Mouse (Mus musculus): ENCODE data around the gene Ggt5.

The Ggt5 gene

DNA sequence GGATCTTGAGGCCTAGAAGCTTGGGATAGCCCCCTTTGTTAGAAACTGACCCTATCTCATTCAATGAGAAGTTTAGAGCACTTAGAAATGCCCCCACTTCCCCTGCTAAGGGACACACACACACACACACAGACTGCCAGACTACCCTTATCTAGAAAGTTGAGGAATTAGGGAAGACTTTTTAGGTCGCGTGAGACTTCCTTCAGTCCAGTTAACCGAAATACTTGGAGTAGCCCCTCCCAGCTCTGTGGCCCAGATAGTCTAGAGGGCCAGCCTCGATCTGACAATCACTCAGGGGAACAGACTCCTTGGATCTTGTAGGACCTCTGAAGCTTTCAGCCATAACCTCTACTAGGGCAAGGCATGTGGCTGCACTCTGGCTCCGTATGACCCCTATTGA lies 21.1 kb upstream of the Ggt5 start:
- in situ Hi-C loops (cut with MboI, MseI) = no loop called here

DNA sequence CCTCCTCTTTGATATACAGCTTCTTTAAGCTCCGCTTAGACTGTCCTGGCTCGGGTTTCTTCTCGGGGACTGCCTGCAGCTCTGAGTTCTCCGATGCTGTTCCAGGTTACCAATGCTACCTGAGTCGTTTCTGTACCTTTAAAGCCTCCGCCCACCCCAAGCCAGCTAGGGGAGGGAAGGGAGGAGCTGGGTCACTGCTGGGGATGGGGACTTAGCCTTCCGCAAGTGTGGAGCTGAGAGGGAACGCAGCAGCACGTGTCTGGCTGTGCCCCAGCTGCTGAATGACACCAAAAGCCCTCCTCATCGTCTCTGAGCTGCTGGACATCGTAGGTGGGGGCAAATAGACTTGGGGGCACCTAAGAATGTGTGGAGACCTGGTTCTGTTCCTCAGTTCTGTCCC lies 20.7 kb upstream of the Ggt5 start:
- in situ Hi-C loops (cut with MboI, MseI) = no loop called here

DNA sequence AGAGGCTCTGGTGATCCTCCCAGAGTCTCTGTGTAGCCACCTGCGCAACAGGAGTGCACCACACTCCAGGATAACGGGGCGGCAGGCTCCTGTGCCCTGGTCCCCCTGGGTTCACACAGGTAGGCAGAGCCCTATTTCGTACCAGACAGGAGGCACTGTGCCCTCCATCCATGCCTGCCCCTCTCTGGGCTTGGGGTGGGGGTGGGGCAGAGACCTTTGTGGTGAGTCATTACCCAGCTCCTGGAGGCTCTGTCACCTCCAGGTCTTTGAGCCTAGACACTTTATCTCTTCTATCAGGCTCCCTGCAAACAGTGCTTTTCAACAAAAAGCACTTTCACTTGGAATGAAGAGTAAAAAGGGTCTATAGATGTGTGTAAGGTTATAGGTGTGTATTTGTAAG lies 20.3 kb upstream of the Ggt5 start:
- in situ Hi-C loops (cut with MboI, MseI) = no loop called here

DNA sequence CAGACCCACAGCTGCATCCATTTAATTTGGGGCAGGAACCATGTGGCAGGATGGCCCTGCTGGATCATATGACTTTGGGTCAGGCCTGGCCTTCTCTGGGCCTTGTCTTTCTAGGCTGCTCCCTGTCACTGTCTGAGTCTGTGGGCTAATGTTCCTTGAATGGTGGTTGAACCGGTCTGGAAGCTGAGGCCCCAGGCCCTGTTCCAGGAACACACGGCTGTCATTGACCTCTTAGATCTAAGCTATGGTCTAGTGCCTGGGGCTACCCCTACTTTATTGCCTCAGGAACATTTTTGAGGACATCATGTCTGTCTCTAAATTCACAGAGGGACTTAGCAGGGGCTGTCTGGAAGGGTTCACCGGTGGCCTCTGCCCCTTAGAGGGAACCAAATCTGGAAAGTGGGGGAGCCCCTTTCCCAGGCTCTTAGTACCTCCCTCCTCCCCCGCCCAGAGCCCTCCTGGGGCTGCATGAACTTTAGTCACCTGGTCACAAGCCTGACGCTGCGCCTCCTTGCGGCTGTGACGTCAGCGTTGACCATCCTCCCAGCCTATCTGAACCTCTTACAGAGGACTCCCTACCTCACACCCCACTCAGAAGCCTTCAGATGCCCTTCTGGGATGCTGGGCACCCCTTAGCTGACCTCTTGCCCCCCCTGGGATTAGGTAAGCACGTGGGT lies 18.0 kb upstream of the Ggt5 start:
- in situ Hi-C loops (cut with MboI, MseI) = no loop called here

DNA sequence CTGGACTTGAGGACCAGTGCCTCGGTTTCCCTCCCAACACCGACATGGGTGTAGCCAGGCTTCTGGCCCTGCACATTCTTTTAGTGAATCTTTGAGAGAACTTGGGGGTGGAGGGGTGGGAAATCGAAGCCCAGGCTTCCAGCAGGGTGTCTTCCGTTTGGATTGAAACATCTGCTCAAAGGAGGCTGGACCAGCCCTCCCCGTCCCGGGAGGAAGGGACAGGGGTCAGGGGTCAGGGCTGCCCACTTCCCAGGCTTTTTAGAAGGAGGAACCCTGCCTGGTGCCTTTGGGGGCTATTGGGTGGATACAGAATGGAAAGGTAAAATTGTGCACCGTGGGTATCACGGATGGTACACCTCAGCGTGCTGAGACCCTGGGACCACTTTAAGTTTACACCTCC lies 17.2 kb upstream of the Ggt5 start:
- in situ Hi-C loops (cut with MboI, MseI) = no loop called here

DNA sequence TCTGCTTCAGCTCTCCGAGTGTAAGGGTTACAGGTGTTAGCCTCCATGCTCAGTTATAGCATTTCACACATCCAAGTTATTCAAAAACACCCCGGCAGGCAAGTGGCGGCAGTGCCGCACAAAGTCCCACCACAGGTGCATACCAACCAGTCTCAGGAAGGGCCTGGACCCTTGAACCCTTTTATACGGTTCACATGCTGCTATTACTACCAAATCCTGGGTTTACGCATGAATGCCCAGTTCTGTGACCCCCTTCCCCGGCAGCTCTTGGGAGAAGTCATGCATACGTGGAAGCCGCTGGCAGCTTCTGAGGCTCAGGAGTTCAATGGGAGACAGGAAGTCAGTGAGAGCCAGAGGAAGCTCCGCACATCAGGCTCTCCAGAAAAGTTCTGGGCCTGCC lies 16.0 kb upstream of the Ggt5 start:
- in situ Hi-C loops (cut with MboI, MseI) = no loop called here

DNA sequence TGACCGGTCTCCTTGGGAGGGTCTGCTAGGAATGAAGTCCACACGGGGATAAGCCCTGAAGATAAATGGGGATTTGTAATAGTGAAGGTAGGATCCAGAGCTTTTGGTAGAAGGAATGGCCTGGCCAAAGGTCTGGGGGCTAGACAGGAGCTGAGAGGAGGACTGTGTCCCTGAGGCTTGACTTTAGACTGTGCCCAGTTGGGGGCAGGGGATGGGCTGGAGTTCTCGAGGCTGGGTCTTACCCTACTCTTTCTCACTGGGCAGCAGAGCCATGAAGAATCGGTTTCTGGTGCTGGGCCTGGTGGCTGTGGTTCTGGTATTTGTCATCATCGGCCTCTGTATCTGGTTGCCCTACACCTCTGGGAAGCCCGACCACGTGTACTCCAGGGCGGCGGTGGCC lies 15.2 kb upstream of the Ggt5 start:
- in situ Hi-C loops (cut with MboI, MseI) = no loop called here

DNA sequence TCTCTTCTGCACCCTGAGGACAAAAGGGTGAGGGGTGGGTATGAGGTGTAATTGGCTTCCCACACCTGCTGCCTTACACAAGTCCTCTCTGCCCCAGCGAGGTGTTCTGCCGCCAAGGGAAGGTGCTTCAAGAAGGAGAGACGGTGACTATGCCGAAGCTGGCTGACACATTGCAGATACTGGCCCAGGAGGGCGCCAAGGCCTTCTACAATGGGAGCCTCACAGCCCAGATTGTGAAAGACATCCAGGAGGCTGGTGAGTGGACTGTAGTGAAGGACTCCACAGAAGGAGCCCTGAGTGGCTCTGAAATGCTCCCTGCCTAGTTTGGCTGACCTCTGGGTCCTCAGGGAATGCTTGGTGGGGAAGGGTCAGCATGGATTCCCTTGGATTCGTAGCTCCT lies 10.0 kb upstream of the Ggt5 start:
- in situ Hi-C loops (cut with MboI, MseI) = no loop called here

DNA sequence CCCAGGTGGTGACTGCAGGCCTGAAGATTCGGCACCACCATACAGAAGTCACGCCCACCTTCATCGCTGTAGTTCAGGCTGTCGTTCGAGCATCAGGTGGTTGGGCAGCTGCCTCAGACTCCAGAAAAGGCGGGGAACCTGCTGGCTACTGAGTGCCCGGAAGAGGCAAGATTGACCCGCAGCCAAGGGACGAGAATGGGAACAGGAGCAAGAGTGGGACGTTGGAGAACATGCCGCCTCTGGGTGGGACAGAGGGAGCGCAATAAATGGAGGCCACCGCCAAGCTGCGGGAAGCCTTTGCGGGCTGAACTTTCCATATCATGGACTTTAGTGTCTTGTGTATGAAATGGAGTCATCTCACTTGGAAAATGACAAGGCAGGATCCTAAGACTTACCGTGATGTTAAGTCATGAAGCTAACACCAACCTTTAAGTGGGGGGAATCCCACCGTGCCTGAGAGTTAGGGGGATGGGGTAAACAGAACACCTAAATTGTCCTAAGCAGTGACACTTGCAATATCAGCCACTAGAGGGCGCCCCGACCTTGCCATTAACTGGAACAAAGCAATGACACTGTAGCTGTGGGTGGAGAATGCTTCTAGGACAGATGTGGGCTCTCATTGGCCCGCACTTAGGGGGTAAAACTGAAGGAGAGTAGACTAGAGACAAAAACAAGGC lies 3.1 kb upstream of the Ggt5 start:
- in situ Hi-C loops (cut with MboI, MseI) = loop anchor here (5.0 kb wide), 2 partner anchors 51 to 361 kb away; no protein-coding TSS in a partner anchor

DNA sequence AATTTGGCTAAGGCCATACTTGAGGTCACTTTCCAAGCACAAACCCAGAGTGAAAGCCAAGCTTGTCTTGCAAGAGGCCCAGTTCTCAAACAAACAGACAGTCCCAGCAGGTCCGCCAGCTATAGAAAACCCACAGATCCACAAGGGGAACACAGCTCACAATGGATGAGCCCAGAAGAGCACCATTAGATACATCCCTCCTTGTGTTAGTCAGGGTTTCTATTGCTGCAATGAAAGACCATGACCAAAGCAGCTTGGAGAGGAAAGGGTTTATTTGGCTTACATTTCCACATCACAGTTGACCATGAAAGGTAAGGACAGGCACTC lies 2.6 kb upstream of the Ggt5 start:
- in situ Hi-C loops (cut with MboI, MseI) = loop anchor here (5.0 kb wide), 2 partner anchors 51 to 361 kb away; no protein-coding TSS in a partner anchor

DNA sequence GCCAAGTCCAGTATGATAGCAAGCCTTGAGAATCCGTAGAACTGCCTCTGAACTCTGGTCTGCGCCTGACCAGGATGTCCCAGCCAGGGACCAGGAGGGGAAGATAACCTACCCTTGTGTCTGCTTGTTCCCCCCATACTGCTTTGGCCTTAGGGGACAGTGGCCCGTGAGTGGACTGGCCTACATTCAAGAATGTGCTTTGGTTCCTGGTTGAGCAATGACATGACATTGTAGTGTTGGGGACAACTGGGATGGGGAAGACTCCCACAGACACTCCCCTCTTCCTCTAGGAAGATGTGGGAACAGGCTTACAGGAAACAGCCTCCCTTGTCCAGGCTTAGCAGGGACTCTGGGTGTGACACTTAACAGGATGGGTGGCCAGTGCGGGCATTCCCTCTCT lies 1.4 kb upstream of the Ggt5 start:
- in situ Hi-C loops (cut with MboI, MseI) = loop anchor here (5.0 kb wide), 2 partner anchors 50 to 360 kb away; no protein-coding TSS in a partner anchor

DNA sequence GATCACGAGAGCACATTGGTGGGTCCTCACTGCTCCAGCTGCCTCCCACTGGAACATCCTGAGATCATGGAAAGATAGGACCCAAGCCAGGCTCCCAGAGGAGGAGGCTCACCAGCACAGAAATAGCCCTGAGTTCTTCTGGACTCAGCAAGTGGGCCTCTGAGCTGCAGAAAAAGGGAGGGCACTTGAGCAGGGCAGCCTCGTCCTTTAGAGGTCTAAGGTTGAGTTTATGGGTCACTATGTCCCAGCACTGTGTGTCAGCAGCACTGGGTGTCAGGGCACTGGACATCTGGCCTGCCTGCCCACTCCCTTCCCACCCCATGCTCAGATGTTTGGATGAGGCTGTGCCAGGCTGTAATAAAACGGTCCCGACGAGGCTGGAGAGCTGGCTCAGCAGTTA lies 804 bp upstream of the Ggt5 start:
- in situ Hi-C loops (cut with MboI, MseI) = loop anchor here (5.0 kb wide), 2 partner anchors 49 to 359 kb away; no protein-coding TSS in a partner anchor

DNA sequence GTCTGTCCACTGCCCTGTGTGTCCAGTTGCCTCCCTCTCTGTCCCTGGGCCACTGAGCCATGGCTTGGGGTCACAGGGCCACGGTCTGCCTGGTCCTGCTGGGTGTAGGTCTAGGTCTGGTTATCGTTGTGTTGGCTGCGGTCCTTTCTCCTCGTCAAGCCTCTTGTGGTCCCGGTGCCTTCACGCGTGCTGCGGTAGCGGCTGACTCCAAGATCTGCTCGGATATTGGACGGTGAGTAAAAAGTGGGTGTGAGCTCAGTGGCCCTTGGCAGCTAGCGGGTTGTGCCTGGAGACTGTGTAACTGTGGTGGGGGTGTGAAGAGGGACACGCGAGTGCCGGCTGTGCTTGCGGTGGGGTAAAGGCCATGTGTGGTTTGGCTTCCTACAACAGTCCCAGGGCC lies 511 bp downstream of the Ggt5 start:
- in situ Hi-C loops (cut with MboI, MseI) = loop anchor here (5.0 kb wide), 2 partner anchors 48 to 358 kb away; no protein-coding TSS in a partner anchor

DNA sequence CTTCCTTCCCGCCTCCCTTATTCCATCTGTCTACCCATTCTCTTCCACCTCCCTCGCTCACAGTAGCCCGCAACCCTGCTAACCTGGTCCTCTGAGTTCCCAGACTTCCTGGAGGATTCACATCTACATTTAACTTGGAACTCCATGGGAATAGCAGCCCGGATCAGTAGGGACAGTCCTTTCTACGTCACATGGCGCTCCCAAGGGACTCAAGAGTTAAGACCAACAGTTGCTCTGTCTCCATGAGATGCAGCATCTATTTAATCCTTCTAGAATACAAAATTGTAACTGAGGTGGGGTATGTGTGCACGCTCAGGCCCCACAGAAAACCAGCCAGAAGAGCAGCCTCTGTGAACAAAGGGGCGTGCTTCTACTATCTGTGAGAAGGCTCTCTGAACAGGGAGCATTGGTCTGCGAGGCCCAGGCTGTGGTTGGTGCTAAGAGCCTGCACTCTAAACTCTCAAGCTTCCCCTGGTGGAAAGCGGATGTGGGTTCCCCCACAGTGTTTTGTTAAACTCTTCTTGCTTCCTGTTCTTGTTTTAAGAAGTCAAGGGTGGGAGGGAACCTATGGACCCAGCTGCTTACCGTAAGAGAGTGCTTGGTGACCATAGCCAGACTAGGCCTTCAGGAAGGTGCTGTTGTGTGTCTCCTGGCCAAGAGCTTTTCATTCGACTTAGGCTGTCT lies 2.2 kb downstream of the Ggt5 start:
- in situ Hi-C loops (cut with MboI, MseI) = no loop called here

DNA sequence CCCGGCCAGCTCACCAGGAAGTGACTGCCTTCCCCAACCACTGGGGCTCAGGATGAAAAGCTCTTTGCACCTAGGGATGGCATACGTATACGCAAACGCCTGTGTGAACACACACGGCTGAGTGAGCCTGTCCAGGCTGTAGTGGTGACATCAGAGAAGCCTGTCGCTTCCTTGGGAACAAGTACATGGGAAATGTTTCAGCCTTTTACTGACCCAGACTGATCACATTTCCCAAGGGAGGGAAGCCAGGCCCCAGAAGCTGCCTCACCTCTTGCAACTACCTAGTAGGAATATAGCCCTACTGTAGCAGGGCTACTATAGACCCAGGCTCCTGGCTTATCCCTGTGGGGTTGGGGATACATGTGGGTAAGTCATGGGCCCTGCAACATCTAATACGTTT lies 3.4 kb downstream of the Ggt5 start:
- in situ Hi-C loops (cut with MboI, MseI) = no loop called here

DNA sequence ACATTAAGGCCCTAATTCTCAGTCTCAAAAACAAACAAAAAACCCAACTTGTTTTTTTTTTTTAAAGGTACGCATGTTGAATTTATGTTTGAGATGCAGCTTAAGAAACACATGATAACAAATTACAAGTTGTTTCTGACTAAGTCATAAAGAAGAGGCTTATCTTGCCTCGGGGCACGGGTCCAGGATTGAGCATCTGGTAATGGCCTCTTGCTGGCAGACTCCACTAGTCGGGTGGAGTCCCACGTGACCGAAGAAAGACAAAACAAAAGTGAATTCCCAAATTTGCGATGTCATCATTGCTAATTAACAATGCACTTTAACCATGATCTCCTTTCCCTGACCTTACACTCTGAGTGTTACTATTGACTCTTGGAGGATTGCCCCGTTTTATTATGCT lies 6.8 kb downstream of the Ggt5 start:
- in situ Hi-C loops (cut with MboI, MseI) = no loop called here

DNA sequence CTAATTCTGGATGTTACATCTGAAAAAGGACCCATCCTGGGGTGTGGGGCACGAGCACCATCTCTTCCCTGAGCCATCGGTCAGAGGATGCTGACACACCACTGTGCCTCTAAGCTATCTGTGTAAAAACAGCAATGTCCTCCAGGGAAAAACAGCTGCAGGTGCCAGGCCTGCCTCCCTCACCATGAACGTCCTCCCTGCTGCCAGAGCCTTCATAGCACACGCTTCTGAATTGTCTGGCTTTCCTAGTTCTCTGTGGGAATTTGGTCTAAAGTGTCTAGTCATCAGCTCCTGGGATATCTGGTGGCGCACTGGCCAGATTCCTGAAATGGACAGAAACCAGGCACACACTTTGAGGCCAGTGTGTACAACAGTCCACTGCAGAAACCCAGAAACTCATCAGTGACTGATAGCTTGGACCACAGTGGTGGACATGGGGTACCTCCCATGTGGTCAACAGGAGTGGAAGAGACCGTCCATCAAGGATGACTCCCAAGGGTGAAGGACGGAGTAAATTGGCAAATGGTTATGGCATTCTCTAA lies 11.1 kb downstream of the Ggt5 start:
- in situ Hi-C loops (cut with MboI, MseI) = no loop called here

DNA sequence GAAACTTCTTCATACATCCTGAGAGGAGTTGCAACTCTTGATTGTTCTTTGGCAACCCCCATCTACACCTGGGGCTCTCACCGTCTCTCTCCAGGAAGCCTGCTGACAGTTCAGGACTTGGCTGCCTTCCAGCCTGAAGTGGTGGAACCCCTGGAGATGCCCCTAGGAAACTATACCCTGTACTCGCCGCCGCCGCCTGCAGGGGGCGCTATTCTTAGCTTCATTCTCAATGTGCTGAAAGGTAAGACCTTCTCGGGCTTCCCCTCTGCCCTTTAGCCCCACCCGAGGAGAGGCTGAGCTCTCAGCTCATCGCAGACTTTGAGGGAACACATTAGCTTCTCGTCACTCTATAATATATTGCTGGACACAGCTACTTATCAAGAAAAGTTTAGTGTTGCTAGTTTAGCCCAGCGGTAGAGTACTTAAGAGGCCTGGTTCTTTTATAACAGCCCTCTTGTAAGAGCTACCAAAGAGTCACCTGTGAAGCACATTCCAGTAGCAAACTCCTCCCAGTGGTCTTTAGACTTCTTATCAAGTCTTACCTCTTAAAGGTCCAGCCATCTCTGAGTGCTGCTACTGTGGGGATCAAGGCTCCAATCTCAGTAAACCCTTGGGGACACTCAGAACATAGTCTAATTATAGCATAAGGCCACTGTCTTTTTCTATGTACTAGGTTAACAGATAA lies 16.2 kb downstream of the Ggt5 start:
- in situ Hi-C loops (cut with MboI, MseI) = no loop called here

DNA sequence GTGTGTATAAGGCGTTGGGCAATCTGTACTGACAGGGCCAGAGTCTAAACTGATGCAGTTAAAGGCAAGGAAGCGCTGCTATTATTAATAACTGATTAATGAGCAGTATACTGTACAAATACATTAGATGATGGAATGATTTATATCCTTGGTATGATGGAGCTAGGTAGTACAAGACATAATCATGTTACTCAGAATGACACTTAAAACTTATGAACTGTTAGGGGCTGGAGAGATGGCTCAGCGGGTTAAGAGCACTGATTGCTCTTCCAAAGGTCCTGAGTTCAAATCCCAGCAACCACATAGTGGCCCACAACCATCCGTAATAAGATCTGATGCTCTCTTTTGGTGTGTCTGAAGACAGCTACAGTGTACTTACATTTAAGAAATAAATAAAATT lies 18.1 kb downstream of the Ggt5 start:
- in situ Hi-C loops (cut with MboI, MseI) = no loop called here

DNA sequence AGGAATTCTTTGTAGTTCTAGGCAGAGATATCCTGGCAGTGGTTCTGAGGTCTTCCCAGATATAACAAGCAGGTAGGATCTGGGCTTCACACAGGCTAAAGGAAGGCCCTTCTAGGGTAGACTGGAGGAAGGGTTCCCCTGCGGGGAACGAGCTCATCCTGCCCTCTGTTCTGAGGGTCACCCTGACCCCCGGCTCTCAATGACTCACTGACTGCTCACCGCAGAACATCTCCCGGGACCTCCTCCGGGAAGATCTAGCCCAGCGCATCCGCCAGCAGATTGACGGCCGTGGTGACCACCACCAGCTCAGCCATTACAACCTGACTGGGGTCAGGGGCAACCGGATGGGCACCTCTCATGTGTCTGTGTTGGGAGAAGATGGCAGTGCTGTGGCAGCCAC lies 19.8 kb downstream of the Ggt5 start:
- in situ Hi-C loops (cut with MboI, MseI) = no loop called here

DNA sequence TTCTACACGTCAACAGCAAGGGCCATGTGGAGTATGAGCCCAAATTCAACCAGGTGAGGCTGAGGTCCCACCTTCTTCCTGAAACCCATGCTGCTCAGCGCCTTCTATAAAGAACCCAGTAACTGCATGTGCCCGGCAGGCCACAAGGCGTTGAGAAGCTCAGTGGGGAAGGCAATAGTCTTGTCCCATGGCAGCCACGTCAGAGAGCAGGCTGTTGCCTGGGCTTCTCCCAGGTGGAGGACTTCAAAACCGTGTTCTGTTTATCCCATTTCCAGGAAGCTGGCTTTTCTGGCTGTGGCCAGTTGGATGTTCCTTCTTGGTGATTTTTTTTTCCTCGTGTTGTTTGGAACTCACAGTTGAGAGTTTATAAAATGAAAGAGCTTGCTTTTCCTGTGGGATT lies 21.3 kb downstream of the Ggt5 start:
- in situ Hi-C loops (cut with MboI, MseI) = no loop called here

DNA sequence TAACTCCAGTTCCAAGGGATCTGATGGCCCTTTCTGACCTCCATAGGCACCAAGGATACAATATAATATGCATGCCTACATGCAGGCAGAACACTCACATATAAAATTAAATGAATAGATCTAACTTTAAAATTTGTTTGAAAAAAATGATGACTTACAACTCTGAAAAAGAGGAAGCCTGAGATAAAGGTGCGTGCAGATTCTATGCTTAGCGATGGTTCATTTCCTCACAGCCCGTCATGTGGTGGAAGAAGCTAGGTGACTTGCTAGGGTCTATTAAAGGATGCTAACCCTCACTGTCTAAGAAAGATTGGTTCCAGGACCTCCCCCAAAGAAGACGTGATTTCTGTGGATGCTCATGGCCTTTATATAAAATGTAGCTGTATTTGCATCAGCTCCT lies 26.9 kb downstream of the Ggt5 start:
- in situ Hi-C loops (cut with MboI, MseI) = no loop called here
